ENCODE assay signal across 8 mouse cellular contexts in genomic region chr5:122422071-122422964, GRCm38 (mm10). TPM values are rescaled to one million over a fixed set of nuclear protein-coding genes. Genes with fewer than 3 reads are reported as not detected.
DNase-seq lines count a peak whose midpoint lies in the region; ATAC-seq and TF ChIP-seq lines count a peak whose summit lies in the region.

No protein-coding gene starts in this region.

- TF ChIP-seq CTCF in liver, embryonic 14.5 days (IDR thresholded peaks at IDR 0.05; ENCODE audit: low read depth), result no peak; the same call in 1 of the 2 replicates
- peak; percentile 55 for TF ChIP-seq CTCF in stomach, postnatal 0 days (IDR thresholded peaks at IDR 0.05; ENCODE audit: low read depth)

- no peaks in the 10 kb centered on the region; the same call in 1 of the 2 replicates for H3K9me3 ChIP-seq in forebrain, embryonic 10.5 days
- no peaks in the 10 kb centered on the region for H3K9me3 ChIP-seq in heart, embryonic 15.5 days (replicated peaks)
- no peaks in the 10 kb centered on the region for H3K9me3 ChIP-seq in liver, embryonic 14.5 days (ENCODE audit: control insufficient read depth, low read length)
- H3K9me3 ChIP-seq in neural tube, embryonic 11.5 days (ENCODE audit: control insufficient read depth, low read length), result no peaks in the 10 kb centered on the region
- H3K9me3 ChIP-seq in stomach, postnatal 0 days (ENCODE audit: control insufficient read depth, low read length), result no peaks in the 10 kb centered on the region

- H3K4me2 ChIP-seq in heart, embryonic 15.5 days, result peak overlapping the region; percentile 76
- H3K4me2 ChIP-seq in liver, embryonic 14.5 days (ENCODE audit: low read depth), result peak overlapping the region; percentile 99
- H3K4me2 ChIP-seq in neural tube, embryonic 11.5 days (ENCODE audit: low read depth), result peak overlapping the region; percentile 88
- H3K4me2 ChIP-seq in stomach, postnatal 0 days (replicated peaks; ENCODE audit: low read depth), result peak overlapping the region; percentile 88

- H3K4me1 ChIP-seq in forebrain, embryonic 10.5 days, result peaks cover 18% of the 10 kb centered on the region
- H3K4me1 ChIP-seq in heart, embryonic 15.5 days (replicated peaks), result peaks cover 12% of the 10 kb centered on the region
- H3K4me1 ChIP-seq in liver, embryonic 14.5 days (replicated peaks; ENCODE audit: control insufficient read depth in 2 of 2, insufficient read depth in 2 of 2, low read length in 1 of 2), result peaks cover 7 to 21% of the 10 kb centered on the region in 2 experiments; a peak in 3 of 4 replicates
- peaks cover 7% of the 10 kb centered on the region for H3K4me1 ChIP-seq in neural tube, embryonic 11.5 days (ENCODE audit: control insufficient read depth, insufficient read depth, low read length)
- no peaks in the 10 kb centered on the region for H3K4me1 ChIP-seq in stomach, postnatal 0 days (replicated peaks; ENCODE audit: control insufficient read depth, insufficient read depth)

- peak overlapping the region; percentile 100 for H3K4me3 ChIP-seq in forebrain, embryonic 10.5 days
- peak overlapping the region; percentile 93 for H3K4me3 ChIP-seq in heart, embryonic 15.5 days
- peak overlapping the region; percentile 89 to 99 for H3K4me3 ChIP-seq in liver, embryonic 14.5 days (ENCODE audit: insufficient read depth in 1 of 2, low read depth in 2 of 2, low read length in 2 of 2)
- peak overlapping the region; percentile 98 for H3K4me3 ChIP-seq in neural tube, embryonic 11.5 days (ENCODE audit: low read depth, low read length)
- H3K4me3 ChIP-seq in stomach, postnatal 0 days (ENCODE audit: low read depth, low read length), result peak overlapping the region; percentile 96

- peaks cover 22% of the 10 kb centered on the region for H3K36me3 ChIP-seq in forebrain, embryonic 10.5 days (replicated peaks)
- no peaks in the 10 kb centered on the region; the same call in 1 of the 2 replicates for H3K36me3 ChIP-seq in heart, embryonic 15.5 days
- no peaks in the 10 kb centered on the region for H3K36me3 ChIP-seq in liver, embryonic 14.5 days (replicated peaks; ENCODE audit: control insufficient read depth, insufficient read depth, low read depth)
- no peaks in the 10 kb centered on the region for H3K36me3 ChIP-seq in neural tube, embryonic 11.5 days (ENCODE audit: control insufficient read depth, insufficient read depth, low read length)
- H3K36me3 ChIP-seq in stomach, postnatal 0 days (ENCODE audit: control insufficient read depth, insufficient read depth, low read length), result no peaks in the 10 kb centered on the region

- peak overlapping the region; percentile 93 for H3K27ac ChIP-seq in forebrain, embryonic 10.5 days
- H3K27ac ChIP-seq in heart, embryonic 15.5 days, result peak overlapping the region; percentile 89
- H3K27ac ChIP-seq in liver, embryonic 14.5 days, result peak overlapping the region; percentile 53
- peak overlapping the region; percentile 77 for H3K27ac ChIP-seq in neural tube, embryonic 11.5 days (ENCODE audit: low read depth, low read length)
- H3K27ac ChIP-seq in stomach, postnatal 0 days (replicated peaks), result peak overlapping the region; percentile 87

- H3K27me3 ChIP-seq in forebrain, embryonic 10.5 days (ENCODE audit: poor library complexity, severe bottlenecking), result no peaks in the 10 kb centered on the region
- no peaks in the 10 kb centered on the region for H3K27me3 ChIP-seq in heart, embryonic 15.5 days
- H3K27me3 ChIP-seq in liver, embryonic 14.5 days (ENCODE audit: control insufficient read depth, insufficient read depth, low read length), result no peaks in the 10 kb centered on the region
- H3K27me3 ChIP-seq in neural tube, embryonic 11.5 days (ENCODE audit: control insufficient read depth, insufficient read depth, low read length), result no peaks in the 10 kb centered on the region
- no peaks in the 10 kb centered on the region for H3K27me3 ChIP-seq in stomach, postnatal 0 days (ENCODE audit: control insufficient read depth, insufficient read depth, low read length)

- ATAC-seq in CD4-positive, CD25-positive, alpha-beta regulatory T cell, adult 4 months, result peak; percentile 86
- peak; percentile 90 for ATAC-seq in heart, embryonic 15.5 days (replicated peaks; ENCODE audit: insufficient number of reproducible peaks, insufficient read depth, low FRiP score, low read depth)
- peak; percentile 83 for ATAC-seq in liver, embryonic 14.5 days (ENCODE audit: insufficient read depth)
- peak; percentile 86 for ATAC-seq in neural tube, embryonic 11.5 days (ENCODE audit: insufficient read depth, low FRiP score, low TSS enrichment)
- ATAC-seq in stomach, postnatal 0 days (ENCODE audit: low FRiP score, low TSS enrichment), result peak; percentile 84

- peak overlapping the region; percentile 95 for H3K9ac ChIP-seq in heart, embryonic 15.5 days
- H3K9ac ChIP-seq in liver, embryonic 14.5 days (replicated peaks), result peak overlapping the region; percentile 95
- peak overlapping the region; percentile 92 for H3K9ac ChIP-seq in neural tube, embryonic 11.5 days (ENCODE audit: low read length)
- peak overlapping the region; percentile 95 for H3K9ac ChIP-seq in stomach, postnatal 0 days (ENCODE audit: low read length)

- peak; percentile 86 for DNase-seq in c-Kit-negative CD71-positive TER-119-positive erythroid progenitor cells, embryonic 14.5 days (ENCODE audit: low read depth, low spot score)
- DNase-seq in forebrain, embryonic 10.5 days (ENCODE audit: extremely low spot score, low spot score), result peak; percentile 91
- peak; percentile 92 to 93 for DNase-seq in kidney, postnatal 25 days
- peak; percentile 71 to 78 (median 71) for DNase-seq in liver, embryonic 14.5 days (ENCODE audit: low read depth in 3 of 3, low spot score in 3 of 3)
- peak; percentile 91 for DNase-seq in neural tube, embryonic 11.5 days (ENCODE audit: low spot score)
- DNase-seq in stomach, postnatal 0 days (ENCODE audit: low spot score), result peak; percentile 89

- peak; percentile 47 for TF ChIP-seq EP300 in liver, embryonic 14.5 days (IDR thresholded peaks at IDR 0.05; ENCODE audit: low read depth)
- no peak for TF ChIP-seq EP300 in stomach, postnatal 0 days (optimal IDR thresholded peaks at IDR 0.05)

- under 1% methylated on average over 73 of the region's 73 CpGs for WGBS in forebrain, embryonic 10.5 days
- WGBS in heart, embryonic 15.5 days, result under 1% methylated on average over 73 of the region's 73 CpGs
- WGBS in liver, embryonic 14.5 days (ENCODE audit: insufficient replicate concordance), result under 1% methylated on average over 73 of the region's 73 CpGs
- under 1% methylated on average over 73 of the region's 73 CpGs for WGBS in neural tube, embryonic 11.5 days
- WGBS in stomach, postnatal 0 days, result under 1% methylated on average over 73 of the region's 73 CpGs

RNA-seq across cellular contexts. Expression of gene Anapc7, which starts 0.8 kb away (rescaled TPM):
- 10 to 100 TPM; 17.7 to 22.8 TPM for polyA plus RNA-seq in CD4-positive, CD25-positive, alpha-beta regulatory T cell, adult 4 months (2017; shearing (Covaris generic))
- polyA plus RNA-seq in forebrain, embryonic 10.5 days (2016; fragmentation: Nextera tagmentation; extraction: Ambion mirVana), result 54.3 and 59.2 TPM in 2 replicates
- 30.2 and 38.5 TPM in 2 replicates for polyA plus RNA-seq in heart, embryonic 15.5 days (2015; fragmentation: Nextera tagmentation; extraction: Ambion mirVana)
- polyA plus RNA-seq in liver, embryonic 14.5 days (2012; rRNA removed), result 9.5 and 13.2 TPM in 2 replicates
- polyA plus RNA-seq in liver, embryonic 14.5 days (2014; fragmentation: Nextera tagmentation; extraction: Ambion mirVana), result 9.0 TPM in 2 replicates
- 33.4 and 34.7 TPM in 2 replicates for polyA plus RNA-seq in neural tube, embryonic 11.5 days (2014; fragmentation: Nextera tagmentation; extraction: Ambion mirVana)
- polyA plus RNA-seq in stomach, postnatal 0 days (2015; fragmentation: Nextera tagmentation; extraction: Ambion mirVana), result 20.7 and 21.7 TPM in 2 replicates

RNA-seq across cellular contexts. Expression of gene Arpc3, which starts 30.6 kb away (rescaled TPM):
- polyA plus RNA-seq in CD4-positive, CD25-positive, alpha-beta regulatory T cell, adult 4 months (2017; shearing (Covaris generic)), result 100 to 1,000 TPM; 394 to 533 TPM
- polyA plus RNA-seq in forebrain, embryonic 10.5 days (2016; fragmentation: Nextera tagmentation; extraction: Ambion mirVana), result 91.9 and 98.7 TPM in 2 replicates
- polyA plus RNA-seq in heart, embryonic 15.5 days (2015; fragmentation: Nextera tagmentation; extraction: Ambion mirVana), result 98.6 and 103 TPM in 2 replicates
- polyA plus RNA-seq in liver, embryonic 14.5 days (2012; rRNA removed), result 146 and 180 TPM in 2 replicates
- polyA plus RNA-seq in liver, embryonic 14.5 days (2014; fragmentation: Nextera tagmentation; extraction: Ambion mirVana), result 36.3 and 38.5 TPM in 2 replicates
- polyA plus RNA-seq in neural tube, embryonic 11.5 days (2014; fragmentation: Nextera tagmentation; extraction: Ambion mirVana), result 65.8 and 67.4 TPM in 2 replicates
- polyA plus RNA-seq in stomach, postnatal 0 days (2015; fragmentation: Nextera tagmentation; extraction: Ambion mirVana), result 147 TPM in 2 replicates

RNA-seq across cellular contexts. Expression of gene Fam216a, which starts 50.2 kb away (rescaled TPM):
- 1 to 10 TPM; 6.9 to 7.4 TPM for polyA plus RNA-seq in CD4-positive, CD25-positive, alpha-beta regulatory T cell, adult 4 months (2017; shearing (Covaris generic))
- 86.1 and 90.1 TPM in 2 replicates for polyA plus RNA-seq in forebrain, embryonic 10.5 days (2016; fragmentation: Nextera tagmentation; extraction: Ambion mirVana)
- polyA plus RNA-seq in heart, embryonic 15.5 days (2015; fragmentation: Nextera tagmentation; extraction: Ambion mirVana), result 43.7 and 53.7 TPM in 2 replicates
- 14.1 and 18.1 TPM in 2 replicates for polyA plus RNA-seq in liver, embryonic 14.5 days (2012; rRNA removed)
- polyA plus RNA-seq in liver, embryonic 14.5 days (2014; fragmentation: Nextera tagmentation; extraction: Ambion mirVana), result 17.1 and 23.0 TPM in 2 replicates
- polyA plus RNA-seq in neural tube, embryonic 11.5 days (2014; fragmentation: Nextera tagmentation; extraction: Ambion mirVana), result 115 and 116 TPM in 2 replicates
- 23.8 and 26.0 TPM in 2 replicates for polyA plus RNA-seq in stomach, postnatal 0 days (2015; fragmentation: Nextera tagmentation; extraction: Ambion mirVana)

RNA-seq across cellular contexts. Expression of gene Gpn3, which starts 50.6 kb away (rescaled TPM):
- 10 to 100 TPM; 56.9 to 67.7 TPM for polyA plus RNA-seq in CD4-positive, CD25-positive, alpha-beta regulatory T cell, adult 4 months (2017; shearing (Covaris generic))
- 84.6 and 92.9 TPM in 2 replicates for polyA plus RNA-seq in forebrain, embryonic 10.5 days (2016; fragmentation: Nextera tagmentation; extraction: Ambion mirVana)
- polyA plus RNA-seq in heart, embryonic 15.5 days (2015; fragmentation: Nextera tagmentation; extraction: Ambion mirVana), result 49.4 and 51.7 TPM in 2 replicates
- polyA plus RNA-seq in liver, embryonic 14.5 days (2012; rRNA removed), result 27.6 and 40.8 TPM in 2 replicates
- polyA plus RNA-seq in liver, embryonic 14.5 days (2014; fragmentation: Nextera tagmentation; extraction: Ambion mirVana), result 60.5 and 63.9 TPM in 2 replicates
- polyA plus RNA-seq in neural tube, embryonic 11.5 days (2014; fragmentation: Nextera tagmentation; extraction: Ambion mirVana), result 68.4 and 71.2 TPM in 2 replicates
- 40.5 and 41.5 TPM in 2 replicates for polyA plus RNA-seq in stomach, postnatal 0 days (2015; fragmentation: Nextera tagmentation; extraction: Ambion mirVana)

Comparison
In these comparisons a context has a peak if more than half of its experiments do, and no peak if none do; other contexts are left out.
1. Peak in every context shown above with its lines: DNase-seq, ATAC-seq, H3K4me3 ChIP-seq and H3K27ac ChIP-seq.